Mouse (Mus musculus) MN1 (cell line): ENCODE results near the gene Ccl28.
A peak's percentile ranks its signal among the peaks of the same experiment; 100 is the strongest.
"Not testable (repeated sequence)": the region's sequence is repeated elsewhere in the genome, so short reads cannot be mapped to it uniquely, and the experiment has no call there.

Source experiments
- DNase-seq: peaks from one replicate; pipeline ENCODE4 v3.0.0-alpha.2; 2016; ENCODE audit warnings: low spot score

The Ccl28 gene

GRCm38 (mm10) chr13:119648891-119649698 lies 25.5 kb downstream of the Ccl28 start:
- DNase-seq: no peak

GRCm38 (mm10) chr13:119649699-119650046 lies 26.1 kb downstream of the Ccl28 start:
- no peak for DNase-seq

- no peak for DNase-seq
Measured at GRCm38 (mm10) chr13:119654734-119655133, 31.1 kb downstream of the Ccl28 start.

GRCm38 (mm10) chr13:119656246-119656645 lies 32.6 kb downstream of the Ccl28 start:
- no peak for DNase-seq

- no peak for DNase-seq
Measured at GRCm38 (mm10) chr13:119656846-119657416, 33.3 kb downstream of the Ccl28 start.

GRCm38 (mm10) chr13:119661420-119661819 lies 37.8 kb downstream of the Ccl28 start:
- DNase-seq: not testable (repeated sequence)

- DNase-seq: no peak
Measured at GRCm38 (mm10) chr13:119678794-119679193, 55.2 kb downstream of the Ccl28 start.

- no peak for DNase-seq
Measured at GRCm38 (mm10) chr13:119679721-119680120, 56.1 kb downstream of the Ccl28 start.

- no peak for DNase-seq
Measured at GRCm38 (mm10) chr13:119681161-119681560, 57.5 kb downstream of the Ccl28 start.

GRCm38 (mm10) chr13:119684416-119685177 lies 61.0 kb downstream of the Ccl28 start:
- DNase-seq: peak; percentile 78

- DNase-seq: no peak
Measured at GRCm38 (mm10) chr13:119689709-119690038, 66.1 kb downstream of the Ccl28 start.

GRCm38 (mm10) chr13:119690039-119690728 lies 66.6 kb downstream of the Ccl28 start, which contains the start of gene Hmgcs1:
Gene Hmgcs1, plus strand, starts transcription at chr13:119690379.
- DNase-seq: peak; percentile 99

- DNase-seq: peak; percentile 28
Measured at GRCm38 (mm10) chr13:119690876-119691620, 67.4 kb downstream of the Ccl28 start.

GRCm38 (mm10) chr13:119691958-119692357 lies 68.3 kb downstream of the Ccl28 start:
- DNase-seq: not testable (repeated sequence)

- no peak for DNase-seq
Measured at GRCm38 (mm10) chr13:119695676-119696075, 72.1 kb downstream of the Ccl28 start.

- DNase-seq: no peak
Measured at GRCm38 (mm10) chr13:119696496-119696895, 72.9 kb downstream of the Ccl28 start.

GRCm38 (mm10) chr13:119698436-119698835 lies 74.8 kb downstream of the Ccl28 start:
- no peak for DNase-seq
